Mouse (Mus musculus): ENCODE measurements around the gene Enpp1. TPM values are rescaled to one million over a fixed set of nuclear protein-coding genes. Genes with fewer than 3 reads are reported as not detected.
"Not testable (repeated sequence)": the region's sequence is repeated elsewhere in the genome, so short reads cannot be mapped to it uniquely, and the experiment has no call there.

Gene Enpp1
- polyA plus RNA-seq, 1 experiment from 2014 or later = 1.4 TPM

GRCm38 (mm10) chr10:24629086-24629720 lies 82.8 kb downstream of the Enpp1 start:
- H3K27me3 ChIP-seq = 0 out of 2 replicates have a peak, but pooled peaks cover 3% of the 10 kb centered on the region
- H3K4me2 ChIP-seq (replicated peaks) = no peak overlapping the region
- WGBS = 66% methylated on average over 9 of the region's 9 CpGs
- no peaks in the 10 kb centered on the region for H3K36me3 ChIP-seq
- H3K9ac ChIP-seq = no peak overlapping the region
- no peak overlapping the region for H3K27ac ChIP-seq
- no peaks in the 10 kb centered on the region for H3K4me1 ChIP-seq
- no peak for ATAC-seq (ENCODE audit: low FRiP score)
- no peak overlapping the region for H3K4me3 ChIP-seq
- H3K9me3 ChIP-seq (replicated peaks) = no peaks in the 10 kb centered on the region

DNA sequence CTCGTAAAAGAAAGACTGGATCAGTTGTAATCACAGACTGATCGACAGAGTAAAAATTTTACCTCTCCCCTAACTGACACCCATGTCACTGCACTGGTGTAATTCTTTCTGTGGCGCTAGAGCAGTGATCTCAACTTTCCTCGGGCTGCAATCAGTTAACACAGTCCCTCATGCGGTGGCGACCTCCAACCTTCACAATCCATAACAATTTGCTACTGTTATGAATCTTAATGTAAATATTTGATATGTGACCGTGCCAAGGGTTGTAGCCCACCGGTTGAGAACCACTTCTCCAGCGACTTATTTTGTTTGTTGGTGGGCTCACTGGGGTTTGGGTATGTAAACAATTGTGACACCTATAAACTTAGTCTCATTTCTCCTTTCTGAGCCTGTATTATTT lies 83.5 kb downstream of the Enpp1 start:
- no peaks in the 10 kb centered on the region for H3K4me1 ChIP-seq
- 0 out of 2 replicates have a peak, but pooled peaks cover 3% of the 10 kb centered on the region for H3K27me3 ChIP-seq

DNA sequence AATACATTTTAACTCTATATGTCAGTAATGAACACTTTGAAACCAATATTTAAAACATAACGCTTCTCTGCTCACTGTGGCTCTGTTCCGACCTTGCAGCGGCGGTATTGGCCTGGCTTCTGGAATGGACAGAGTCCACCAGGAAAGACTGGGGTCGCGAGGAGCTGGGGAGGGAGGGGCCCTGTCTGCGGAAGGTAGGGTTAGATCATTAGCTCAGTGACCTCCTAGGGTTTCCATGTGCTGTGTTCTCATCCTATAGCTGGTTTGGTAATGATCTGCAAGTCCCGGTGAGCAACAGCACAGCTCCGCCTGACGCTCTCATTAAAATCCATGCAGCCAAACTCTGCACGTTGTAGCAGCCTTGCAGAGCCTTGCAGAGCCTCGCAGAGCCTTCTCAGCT lies 84.7 kb downstream of the Enpp1 start:
- no peak overlapping the region for H3K9ac ChIP-seq
- no peaks in the 10 kb centered on the region for H3K36me3 ChIP-seq
- 0 out of 2 replicates have a peak, but pooled peaks cover 3% of the 10 kb centered on the region for H3K27me3 ChIP-seq
- H3K4me1 ChIP-seq = no peaks in the 10 kb centered on the region
- no peak for ATAC-seq (ENCODE audit: low FRiP score)
- no peak overlapping the region for H3K4me3 ChIP-seq
- 73% methylated on average over 12 of the region's 12 CpGs for WGBS
- no peak overlapping the region for H3K27ac ChIP-seq
- H3K4me2 ChIP-seq (replicated peaks) = no peak overlapping the region
- H3K9me3 ChIP-seq (replicated peaks) = no peaks in the 10 kb centered on the region

More for the DNA sequence above, 83.5 kb downstream of the Enpp1 start:
- Histone ChIP-seq H3K9ac (no peak overlapping the region), H3K27ac (no peak overlapping the region), H3K4me3 (no peak overlapping the region), H3K4me2 (replicated peaks) (no peak overlapping the region), H3K36me3 (no peaks in the 10 kb centered on the region), H3K9me3 (replicated peaks) (no peaks in the 10 kb centered on the region)
- WGBS = 82% methylated on average over 9 of the region's 9 CpGs
- no peak for ATAC-seq (ENCODE audit: low FRiP score)

DNA sequence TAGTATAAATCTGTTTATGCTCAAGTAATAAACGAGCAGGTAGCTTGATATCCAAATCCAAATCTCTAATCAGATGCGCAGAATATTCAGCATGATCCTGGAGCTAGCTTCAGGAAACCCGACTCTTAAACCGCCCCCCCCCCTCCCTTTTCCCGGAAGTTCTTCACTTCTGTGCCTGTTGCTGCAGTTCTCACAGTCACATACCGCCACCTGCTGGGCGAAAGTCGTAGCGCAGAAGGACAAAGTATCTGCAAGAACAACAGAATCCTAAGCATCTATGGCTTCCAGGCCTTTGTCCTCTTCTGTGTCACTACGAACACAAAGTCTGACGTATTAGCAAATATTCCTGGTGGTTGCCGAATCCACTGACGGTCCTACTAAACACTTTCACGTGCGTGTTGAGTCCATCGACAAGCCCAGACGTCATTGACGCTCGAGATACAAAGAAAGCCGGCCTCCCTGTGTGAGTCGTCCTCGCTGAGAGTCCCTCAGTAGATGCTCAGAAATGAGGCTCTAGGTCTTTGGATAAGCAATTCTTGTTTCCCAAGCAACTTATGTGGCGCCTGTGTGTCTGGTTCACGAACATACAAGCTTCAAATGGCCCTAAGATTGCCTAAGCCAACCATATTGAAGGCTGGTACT lies 86.8 kb downstream of the Enpp1 start:
- Histone ChIP-seq H3K36me3 (no peaks in the 10 kb centered on the region), H3K4me1 (no peaks in the 10 kb centered on the region), H3K9me3 (replicated peaks) (no peaks in the 10 kb centered on the region), H3K27ac (no peak overlapping the region), H3K4me3 (no peak overlapping the region), H3K27me3 (0 out of 2 replicates have a peak, but pooled peaks cover 3% of the 10 kb centered on the region), H3K4me2 (replicated peaks) (peak overlapping the region; percentile 26; the same call in 1 of the 2 replicates), H3K9ac (no peak overlapping the region)
- no peak for ATAC-seq (ENCODE audit: low FRiP score)
- WGBS = 38% methylated on average over 24 of the region's 24 CpGs

GRCm38 (mm10) chr10:24622586-24622985 lies 89.4 kb downstream of the Enpp1 start:
- Histone ChIP-seq H3K9ac (no peak overlapping the region), H3K27me3 (no peaks in the 10 kb centered on the region), H3K4me1 (no peaks in the 10 kb centered on the region), H3K4me2 (replicated peaks) (no peak overlapping the region), H3K36me3 (no peaks in the 10 kb centered on the region), H3K9me3 (replicated peaks) (no peaks in the 10 kb centered on the region), H3K4me3 (no peak overlapping the region), H3K27ac (no peak overlapping the region)
- ATAC-seq (ENCODE audit: low FRiP score) = no peak
- WGBS = 26% methylated on average over 7 of the region's 7 CpGs

GRCm38 (mm10) chr10:24621572-24621971 lies 90.4 kb downstream of the Enpp1 start:
- Histone ChIP-seq H3K9ac (no peak overlapping the region), H3K27ac (no peak overlapping the region), H3K4me1 (no peaks in the 10 kb centered on the region), H3K36me3 (no peaks in the 10 kb centered on the region), H3K4me3 (no peak overlapping the region), H3K27me3 (no peaks in the 10 kb centered on the region), H3K4me2 (replicated peaks) (no peak overlapping the region), H3K9me3 (replicated peaks) (no peaks in the 10 kb centered on the region)
- no peak for ATAC-seq (ENCODE audit: low FRiP score)
- WGBS = 38% methylated on average over 9 of the region's 9 CpGs

GRCm38 (mm10) chr10:24616572-24616971 lies 95.4 kb downstream of the Enpp1 start:
- WGBS = 88% methylated on average over 1 of the region's 1 CpGs
- not testable (repeated sequence) for H3K9ac ChIP-seq; H3K9me3 ChIP-seq (replicated peaks); H3K36me3 ChIP-seq; H3K4me2 ChIP-seq (replicated peaks); H3K27me3 ChIP-seq; H3K4me1 ChIP-seq; H3K27ac ChIP-seq; H3K4me3 ChIP-seq; ATAC-seq (ENCODE audit: low FRiP score)

DNA sequence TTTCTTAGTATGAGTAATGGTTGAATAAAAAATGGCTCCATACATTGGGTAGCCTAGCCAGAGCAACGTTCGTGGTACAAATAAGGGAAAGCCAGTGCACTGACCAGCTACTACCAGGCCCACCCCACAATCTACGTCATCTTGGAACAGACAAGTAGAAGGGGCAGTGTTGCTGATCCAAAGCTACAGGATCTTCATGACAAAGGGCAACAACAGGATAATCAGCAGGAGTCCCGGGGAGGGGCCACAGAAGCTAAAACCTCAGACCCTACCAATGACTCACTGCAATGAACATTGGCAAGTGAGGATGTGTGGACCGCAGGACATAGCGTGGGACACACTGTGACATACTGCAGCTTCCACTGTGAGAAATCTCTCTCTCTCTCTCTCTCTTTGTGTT lies 96.2 kb downstream of the Enpp1 start:
- H3K4me3 ChIP-seq = no peak overlapping the region
- H3K4me1 ChIP-seq = no peaks in the 10 kb centered on the region
- no peak for ATAC-seq (ENCODE audit: low FRiP score)
- no peak overlapping the region for H3K4me2 ChIP-seq (replicated peaks)
- H3K9me3 ChIP-seq (replicated peaks) = no peaks in the 10 kb centered on the region
- whole genome bisulfite sequencing = 88% methylated on average over 6 of the region's 6 CpGs
- no peaks in the 10 kb centered on the region for H3K27me3 ChIP-seq
- H3K27ac ChIP-seq = no peak overlapping the region
- no peaks in the 10 kb centered on the region for H3K36me3 ChIP-seq
- H3K9ac ChIP-seq = no peak overlapping the region

DNA sequence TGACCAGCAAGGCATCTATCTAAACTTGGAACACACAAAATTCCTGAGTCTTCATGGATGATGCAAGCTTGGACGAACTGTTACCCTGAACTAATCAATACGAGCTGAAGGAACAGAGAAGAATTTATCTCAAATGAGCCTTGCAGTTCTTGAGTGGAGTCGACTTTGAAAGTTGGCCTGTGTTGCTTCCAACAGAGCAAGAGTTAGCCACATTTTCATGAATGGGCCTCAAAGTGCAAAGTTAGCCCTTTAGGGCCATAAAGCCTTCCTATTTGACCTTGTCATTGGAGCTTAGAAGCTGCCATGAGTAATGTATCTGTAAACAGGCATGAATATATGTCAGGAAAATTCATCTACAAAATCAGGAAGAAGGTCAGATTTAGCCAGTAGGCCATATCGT lies 97.2 kb downstream of the Enpp1 start:
- H3K36me3 ChIP-seq = no peaks in the 10 kb centered on the region
- H3K4me1 ChIP-seq = no peaks in the 10 kb centered on the region
- no peaks in the 10 kb centered on the region for H3K9me3 ChIP-seq (replicated peaks)
- H3K27ac ChIP-seq = no peak overlapping the region
- no peak for ATAC-seq (ENCODE audit: low FRiP score)
- no peak overlapping the region for H3K9ac ChIP-seq
- WGBS = 92% methylated on average over 4 of the region's 4 CpGs
- no peak overlapping the region for H3K4me3 ChIP-seq
- no peaks in the 10 kb centered on the region for H3K27me3 ChIP-seq
- no peak overlapping the region for H3K4me2 ChIP-seq (replicated peaks)

DNA sequence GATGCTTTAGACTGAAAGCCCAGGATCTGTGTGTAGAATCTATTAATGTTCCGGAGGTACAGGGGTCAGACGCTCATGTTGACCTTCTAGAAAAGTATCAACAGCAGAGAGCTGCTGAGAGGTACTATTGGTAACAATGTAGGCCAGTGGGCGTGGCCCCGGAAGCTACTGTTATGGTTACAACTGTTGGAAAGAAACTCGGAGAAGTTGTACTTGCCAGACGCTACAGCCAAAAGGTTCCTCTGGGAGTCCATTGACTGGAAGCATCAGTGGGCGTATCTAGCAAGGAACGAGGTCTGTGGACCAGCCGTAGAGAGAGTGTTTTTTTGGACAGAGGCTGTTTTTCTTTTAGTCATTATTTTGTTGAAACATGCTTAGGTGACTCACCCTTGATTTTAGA lies 102.2 kb downstream of the Enpp1 start:
- Histone ChIP-seq H3K9me3 (replicated peaks) (no peaks in the 10 kb centered on the region), H3K36me3 (no peaks in the 10 kb centered on the region), H3K27me3 (no peaks in the 10 kb centered on the region), H3K4me2 (replicated peaks) (no peak overlapping the region), H3K9ac (no peak overlapping the region), H3K27ac (no peak overlapping the region), H3K4me1 (no peaks in the 10 kb centered on the region), H3K4me3 (no peak overlapping the region)
- 90% methylated on average over 9 of the region's 9 CpGs for WGBS
- no peak for ATAC-seq (ENCODE audit: low FRiP score)

- Histone ChIP-seq H3K36me3 (no peaks in the 10 kb centered on the region), H3K27ac (no peak overlapping the region), H3K4me2 (replicated peaks) (no peak overlapping the region), H3K9ac (no peak overlapping the region), H3K4me3 (no peak overlapping the region), H3K27me3 (no peaks in the 10 kb centered on the region), H3K9me3 (replicated peaks) (no peaks in the 10 kb centered on the region), H3K4me1 (no peaks in the 10 kb centered on the region)
- WGBS = 87% methylated on average over 3 of the region's 3 CpGs
- ATAC-seq (ENCODE audit: low FRiP score) = no peak
Observed at GRCm38 (mm10) chr10:24609146-24609545, 102.8 kb downstream of the Enpp1 start.

- H3K4me3 ChIP-seq = no peak overlapping the region
- H3K9ac ChIP-seq = no peak overlapping the region
- H3K4me1 ChIP-seq = no peaks in the 10 kb centered on the region
- H3K9me3 ChIP-seq (replicated peaks) = no peaks in the 10 kb centered on the region
- ATAC-seq (ENCODE audit: low FRiP score) = no peak
- no peaks in the 10 kb centered on the region for H3K36me3 ChIP-seq
- no peaks in the 10 kb centered on the region for H3K27me3 ChIP-seq
- H3K27ac ChIP-seq = no peak overlapping the region
- H3K4me2 ChIP-seq (replicated peaks) = no peak overlapping the region
Observed at GRCm38 (mm10) chr10:24603727-24604126, 108.2 kb downstream of the Enpp1 start.

DNA sequence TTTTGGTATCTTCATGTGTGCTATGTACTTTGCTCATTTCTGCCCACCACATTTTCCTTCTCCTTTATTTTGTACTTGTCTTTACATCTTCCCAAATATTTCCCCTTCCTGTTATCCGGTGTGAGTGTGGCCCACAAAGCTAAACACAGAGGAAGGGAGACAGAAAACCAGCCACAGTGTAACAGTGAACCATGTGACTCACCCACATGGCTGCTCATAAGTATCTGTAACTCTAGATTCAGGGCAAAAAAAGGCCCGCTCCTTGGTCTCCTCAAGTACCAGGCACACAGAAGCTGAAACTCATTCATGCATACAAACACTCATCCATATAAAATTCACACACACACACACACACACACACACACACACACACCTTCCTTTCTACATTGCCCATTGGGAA lies 108.9 kb downstream of the Enpp1 start:
- no peak for ATAC-seq (ENCODE audit: low FRiP score)
- no peak overlapping the region for H3K9ac ChIP-seq

More for the DNA sequence above, 108.9 kb downstream of the Enpp1 start:
- no peaks in the 10 kb centered on the region for H3K36me3 ChIP-seq
- 81% methylated on average over 2 of the region's 2 CpGs for WGBS
- no peaks in the 10 kb centered on the region for H3K9me3 ChIP-seq (replicated peaks)
- H3K4me2 ChIP-seq (replicated peaks) = no peak overlapping the region
- H3K27ac ChIP-seq = no peak overlapping the region
- H3K4me3 ChIP-seq = no peak overlapping the region
- no peaks in the 10 kb centered on the region for H3K27me3 ChIP-seq
- H3K4me1 ChIP-seq = no peaks in the 10 kb centered on the region
